Mouse (Mus musculus) forebrain, embryonic 13.5 days (tissue): ENCODE results near the gene Rb1. TPM values are rescaled to one million over a fixed set of nuclear protein-coding genes. Genes with fewer than 3 reads are reported as not detected.
A peak's percentile ranks its signal among the peaks of the same experiment; 100 is the strongest.

ENCODE experiments used
- ATAC-seq: fragments of 200-750 bp; cut with Nextera tagmentation; 2 replicates; pipeline ENCODE4 v1.8.0; 2017
- H3K27ac ChIP-seq: fragments of 300-500 bp; sonication (generic); 2 replicates; pipeline ENCODE4 v1.5.1; 2015; ENCODE audit warnings: inconsistent platforms, mild to moderate bottlenecking, moderate library complexity
- H3K27me3 ChIP-seq: fragments of 300-500 bp; sonication (generic); 2 replicates; pipeline ENCODE4 v1.6.1; 2015; ENCODE audit warnings: mild to moderate bottlenecking, inconsistent platforms
- H3K36me3 ChIP-seq: fragments of 300-500 bp; sonication (generic); 2 replicates; pipeline ENCODE4 v1.6.1; 2015; ENCODE audit warnings: mild to moderate bottlenecking, inconsistent platforms; ENCODE audit not compliant: poor library complexity, severe bottlenecking
- H3K4me1 ChIP-seq: fragments of 300-500 bp; sonication (generic); 2 replicates; pipeline ENCODE4 v1.6.1; 2015; ENCODE audit warnings: inconsistent platforms
- H3K4me2 ChIP-seq: fragments of 300-500 bp; sonication (generic); 2 replicates; pipeline ENCODE4 v1.6.1; 2015; ENCODE audit warnings: inconsistent platforms, mild to moderate bottlenecking, moderate library complexity
- H3K4me3 ChIP-seq: fragments of 300-500 bp; sonication (generic); 2 replicates; pipeline ENCODE4 v1.5.1; 2015; ENCODE audit warnings: mild to moderate bottlenecking, inconsistent platforms
- H3K9ac ChIP-seq: fragments of 300-500 bp; sonication (generic); 2 replicates; pipeline ENCODE4 v1.6.1; 2015; ENCODE audit warnings: mild to moderate bottlenecking, inconsistent platforms
- H3K9me3 ChIP-seq: fragments of 300-500 bp; sonication (generic); replicated peaks from 2 replicates; pipeline ENCODE4 v1.6.1; 2016; ENCODE audit warnings: inconsistent platforms
- WGBS: fragments of 180-500 bp; shearing (Covaris S2); methylation state at CpG from one replicate; pipeline ENCODE4 v1.1.7; 2015; 5-methylcytosine and 5-hydroxymethylcytosine counted together
- polyA plus RNA-seq: library from polyadenylated mRNA; unstranded; fragments of >200 nt; fragmentation: Nextera tagmentation; extraction: Ambion mirVana; gene quantifications from 2 replicates; pipeline ENCODE4 v1.2.1, GENCODE M21; 2015

Rb1 gene
- polyA plus RNA-seq, 1 experiment from 2014 or later: 18.8 TPM

DNA sequence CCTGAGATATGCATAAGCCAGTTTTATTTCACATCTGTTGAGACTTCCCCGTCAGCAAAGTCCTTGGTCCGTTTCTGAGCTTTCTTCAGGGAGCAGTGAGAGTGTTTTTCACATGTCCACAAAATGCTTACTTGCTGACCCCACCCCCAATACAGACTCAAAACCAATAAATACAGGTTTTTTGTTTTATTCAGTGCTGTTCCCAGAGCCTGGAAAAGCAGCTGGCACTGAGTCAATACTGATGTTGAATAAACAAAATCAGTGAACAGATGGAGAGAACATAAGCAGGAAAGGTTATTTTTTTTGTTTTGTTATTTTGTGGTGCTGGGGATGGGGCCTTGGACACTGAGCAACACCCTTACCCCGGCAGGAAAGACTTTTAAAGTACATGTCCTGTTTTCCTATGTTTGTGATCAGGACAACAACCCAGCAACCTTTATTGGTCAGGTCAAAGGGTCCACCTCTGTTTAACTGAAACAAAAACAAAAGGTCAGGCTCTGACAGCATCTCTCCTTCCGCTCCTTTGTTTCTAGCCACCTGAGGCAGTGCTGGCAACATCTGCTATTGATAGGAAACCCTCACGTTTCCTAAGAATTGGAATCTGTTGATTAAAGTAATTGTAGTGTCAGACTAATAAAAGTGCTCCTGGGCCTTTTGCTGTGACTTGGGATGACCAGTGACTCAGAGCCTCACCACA lies 94.2 kb downstream of the Rb1 start:
- no peak overlapping the region for H3K27ac ChIP-seq

GRCm38 (mm10) chr14:73226849-73227248 lies 98.8 kb downstream of the Rb1 start:
- no peak overlapping the region for H3K27ac ChIP-seq
- no peak overlapping the region for H3K4me3 ChIP-seq
- no peak; the same call in 1 of the 2 replicates for ATAC-seq
- no peak overlapping the region for H3K4me2 ChIP-seq
- H3K27me3 ChIP-seq: no peaks in the 10 kb centered on the region
- peaks cover 3% of the 10 kb centered on the region; the same call in 1 of the 2 replicates for H3K36me3 ChIP-seq
- peaks cover 22% of the 10 kb centered on the region for H3K4me1 ChIP-seq
- H3K9me3 ChIP-seq: no peaks in the 10 kb centered on the region
- H3K9ac ChIP-seq: no peak overlapping the region
- 30% methylated on average over 1 of the region's 1 CpGs for WGBS

More for the DNA sequence above, 94.2 kb downstream of the Rb1 start:
- Histone ChIP-seq H3K9ac (no peak overlapping the region), H3K4me1 (peaks cover 24% of the 10 kb centered on the region), H3K4me2 (no peak overlapping the region), H3K4me3 (no peak overlapping the region), H3K36me3 (peaks cover 3% of the 10 kb centered on the region; the same call in 1 of the 2 replicates), H3K27me3 (no peaks in the 10 kb centered on the region), H3K9me3 (no peaks in the 10 kb centered on the region)
- ATAC-seq: no peak
- 17% methylated on average over 5 of the region's 5 CpGs for WGBS

GRCm38 (mm10) chr14:73226346-73226745 lies 99.3 kb downstream of the Rb1 start:
- Histone ChIP-seq H3K4me1 (peaks cover 17% of the 10 kb centered on the region), H3K27me3 (no peaks in the 10 kb centered on the region), H3K9ac (no peak overlapping the region), H3K27ac (peak overlapping the region; percentile 7; the same call in 1 of the 2 replicates), H3K9me3 (no peaks in the 10 kb centered on the region), H3K36me3 (peaks cover 3% of the 10 kb centered on the region; the same call in 1 of the 2 replicates), H3K4me3 (no peak overlapping the region), H3K4me2 (no peak overlapping the region)
- 60% methylated on average over 3 of the region's 3 CpGs for WGBS
- peak; percentile 70 for ATAC-seq

DNA sequence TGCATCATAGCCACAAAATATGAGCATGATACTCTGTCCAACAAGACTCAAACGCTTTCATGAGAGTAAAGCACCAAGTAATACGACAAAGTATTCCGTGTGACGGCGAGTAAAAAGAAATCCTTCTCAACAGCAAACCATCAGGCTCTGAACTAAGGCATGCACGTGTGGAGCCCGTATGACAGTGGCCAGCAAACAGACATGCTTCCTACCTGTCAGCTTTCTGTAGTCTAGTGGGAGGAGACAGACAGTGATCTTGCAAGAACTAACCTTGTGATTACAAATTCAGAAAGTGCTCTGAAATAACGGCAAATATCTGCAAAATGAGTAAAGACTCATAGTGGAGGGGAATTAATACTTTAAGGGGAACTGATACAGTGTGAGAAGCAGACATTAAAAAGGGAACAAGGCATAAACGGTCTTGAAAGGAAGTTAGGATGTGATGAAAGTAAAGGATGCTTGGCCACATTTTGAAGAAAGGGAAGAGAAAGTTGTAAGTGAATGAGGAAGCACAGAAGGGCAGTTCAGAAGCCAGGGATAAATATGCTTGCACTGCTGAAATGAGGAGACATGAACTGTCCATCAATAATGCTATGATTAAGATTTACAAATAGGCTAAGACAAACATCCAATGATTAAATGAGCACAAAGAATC lies 103.2 kb downstream of the Rb1 start:
- Histone ChIP-seq H3K27ac (no peak overlapping the region), H3K9ac (no peak overlapping the region), H3K9me3 (no peaks in the 10 kb centered on the region), H3K36me3 (no peaks in the 10 kb centered on the region), H3K4me3 (no peak overlapping the region), H3K4me2 (no peak overlapping the region), H3K4me1 (peaks cover 18% of the 10 kb centered on the region; the same call in 1 of the 2 replicates), H3K27me3 (no peaks in the 10 kb centered on the region)
- ATAC-seq: no peak
- 93% methylated on average over 9 of the region's 9 CpGs for WGBS

- no peak for ATAC-seq
- Histone ChIP-seq H3K27ac (no peak overlapping the region), H3K9ac (no peak overlapping the region), H3K4me3 (no peak overlapping the region), H3K4me1 (0 out of 2 replicates have a peak, but pooled peaks cover 6% of the 10 kb centered on the region), H3K9me3 (no peaks in the 10 kb centered on the region), H3K4me2 (no peak overlapping the region), H3K36me3 (peaks cover 34% of the 10 kb centered on the region), H3K27me3 (no peaks in the 10 kb centered on the region)
- WGBS: 80% methylated on average over 1 of the region's 1 CpGs
These were observed 108.6 kb downstream of the Rb1 start for GRCm38 (mm10) chr14:73217062-73217461.

DNA sequence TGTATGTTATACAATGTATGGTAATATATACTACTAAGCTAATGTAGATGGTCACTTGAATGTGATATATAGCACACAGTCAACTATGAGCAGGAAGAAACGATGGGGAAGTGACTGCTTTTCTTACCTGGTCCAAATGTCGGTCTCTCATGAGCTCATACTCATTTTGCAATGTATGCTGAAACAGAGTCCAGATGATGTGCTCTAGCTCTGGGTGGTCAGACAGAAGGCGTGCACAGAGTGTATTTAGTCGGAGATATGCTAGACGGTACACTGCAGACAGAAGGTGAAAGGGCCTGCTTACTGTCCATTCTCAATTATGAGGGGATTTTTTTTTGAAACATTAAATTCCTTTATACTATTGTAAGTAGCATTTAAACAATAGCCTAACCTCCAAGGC lies 114.1 kb downstream of the Rb1 start:
- no peaks in the 10 kb centered on the region for H3K27me3 ChIP-seq

GRCm38 (mm10) chr14:73210196-73210595 lies 115.4 kb downstream of the Rb1 start:
- H3K36me3 ChIP-seq: peaks cover 24% of the 10 kb centered on the region
- H3K4me2 ChIP-seq: no peak overlapping the region
- H3K9me3 ChIP-seq: no peaks in the 10 kb centered on the region
- ATAC-seq: no peak
- no peak overlapping the region for H3K9ac ChIP-seq
- no peak overlapping the region for H3K4me3 ChIP-seq
- no peak overlapping the region for H3K27ac ChIP-seq
- 96% methylated on average over 8 of the region's 8 CpGs for WGBS
- H3K27me3 ChIP-seq: no peaks in the 10 kb centered on the region
- H3K4me1 ChIP-seq: no peaks in the 10 kb centered on the region

More for the DNA sequence above, 114.1 kb downstream of the Rb1 start:
- no peak overlapping the region for H3K27ac ChIP-seq
- ATAC-seq: no peak
- no peak overlapping the region for H3K4me3 ChIP-seq
- WGBS: 94% methylated on average over 5 of the region's 5 CpGs
- H3K9me3 ChIP-seq: no peaks in the 10 kb centered on the region
- peaks cover 36% of the 10 kb centered on the region for H3K36me3 ChIP-seq
- H3K4me2 ChIP-seq: no peak overlapping the region
- H3K9ac ChIP-seq: no peak overlapping the region
- no peaks in the 10 kb centered on the region for H3K4me1 ChIP-seq

GRCm38 (mm10) chr14:73209262-73209661 lies 116.4 kb downstream of the Rb1 start:
- ATAC-seq: no peak
- Histone ChIP-seq H3K9ac (no peak overlapping the region), H3K9me3 (no peaks in the 10 kb centered on the region), H3K36me3 (peaks cover 17% of the 10 kb centered on the region), H3K4me1 (no peaks in the 10 kb centered on the region), H3K27me3 (no peaks in the 10 kb centered on the region), H3K4me3 (no peak overlapping the region), H3K4me2 (no peak overlapping the region), H3K27ac (no peak overlapping the region)

GRCm38 (mm10) chr14:73204016-73204415 lies 121.6 kb downstream of the Rb1 start:
- H3K4me2 ChIP-seq: no peak overlapping the region
- no peaks in the 10 kb centered on the region for H3K9me3 ChIP-seq
- no peak overlapping the region for H3K27ac ChIP-seq
- H3K9ac ChIP-seq: no peak overlapping the region
- no peak overlapping the region for H3K4me3 ChIP-seq
- no peaks in the 10 kb centered on the region for H3K4me1 ChIP-seq
- 89% methylated on average over 3 of the region's 3 CpGs for WGBS
- H3K27me3 ChIP-seq: no peaks in the 10 kb centered on the region
- ATAC-seq: no peak
- peaks cover under 1% of the 10 kb centered on the region; the same call in 1 of the 2 replicates for H3K36me3 ChIP-seq

GRCm38 (mm10) chr14:73201447-73201846 lies 124.2 kb downstream of the Rb1 start:
- Histone ChIP-seq H3K4me3 (no peak overlapping the region), H3K27ac (no peak overlapping the region), H3K27me3 (no peaks in the 10 kb centered on the region), H3K9me3 (no peaks in the 10 kb centered on the region), H3K4me2 (no peak overlapping the region), H3K4me1 (no peaks in the 10 kb centered on the region), H3K9ac (no peak overlapping the region), H3K36me3 (peaks cover 16% of the 10 kb centered on the region)
- ATAC-seq: no peak
- 78% methylated on average over 3 of the region's 3 CpGs for WGBS

DNA sequence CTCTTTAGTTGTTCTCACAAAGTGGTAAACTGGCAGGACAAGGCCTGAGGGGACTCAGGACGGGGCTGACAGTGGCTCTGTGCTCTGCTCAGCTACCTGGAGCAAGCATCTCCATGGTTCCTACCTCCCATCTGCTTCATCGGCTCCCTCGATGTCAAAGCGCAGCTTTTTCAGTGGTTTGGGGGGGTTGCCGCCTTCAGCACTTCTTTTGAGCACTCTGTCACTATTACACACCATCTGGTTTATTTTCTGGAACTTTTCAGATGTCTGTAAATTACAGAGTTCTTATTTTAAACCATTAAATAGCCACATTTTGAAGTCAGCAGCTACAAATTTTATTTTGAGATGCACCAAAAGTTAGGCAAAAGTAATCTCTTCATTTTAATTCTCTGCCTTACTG lies 126.6 kb downstream of the Rb1 start:
- WGBS: 54% methylated on average over 5 of the region's 5 CpGs
- no peak overlapping the region for H3K4me2 ChIP-seq

GRCm38 (mm10) chr14:73186875-73187274 lies 138.7 kb downstream of the Rb1 start:
- WGBS: 91% methylated on average over 7 of the region's 7 CpGs
- no peaks in the 10 kb centered on the region for H3K4me1 ChIP-seq

More for the DNA sequence above, 126.6 kb downstream of the Rb1 start:
- Histone ChIP-seq H3K36me3 (peaks cover 21% of the 10 kb centered on the region), H3K9me3 (no peaks in the 10 kb centered on the region), H3K4me3 (no peak overlapping the region), H3K27me3 (no peaks in the 10 kb centered on the region), H3K27ac (peak overlapping the region; percentile 57; the same call in 1 of the 2 replicates), H3K9ac (no peak overlapping the region), H3K4me1 (no peaks in the 10 kb centered on the region)
- ATAC-seq: no peak

More at GRCm38 (mm10) chr14:73186875-73187274, 138.7 kb downstream of the Rb1 start:
- no peak overlapping the region for H3K4me2 ChIP-seq
- no peak overlapping the region for H3K27ac ChIP-seq
- H3K9ac ChIP-seq: no peak overlapping the region
- ATAC-seq: no peak
- H3K4me3 ChIP-seq: no peak overlapping the region
- 0 out of 2 replicates have a peak, but pooled peaks cover 6% of the 10 kb centered on the region for H3K9me3 ChIP-seq
- H3K27me3 ChIP-seq: no peaks in the 10 kb centered on the region
- H3K36me3 ChIP-seq: peaks cover 41% of the 10 kb centered on the region
